Mouse (Mus musculus): ENCODE data around the gene Olfr523.

GRCm38 (mm10) chr7:140224209-140224608 lies 51.2 kb downstream of the Olfr523 start:
- TF ChIP-seq CTCF (IDR thresholded peaks at IDR 0.05; ENCODE audit: low read depth, low read length) (no peak), POLR2A (IDR thresholded peaks at IDR 0.05; ENCODE audit: insufficient read depth, low read length) (no peak), EP300 (IDR thresholded peaks at IDR 0.05; ENCODE audit: insufficient read depth, low read depth, low read length) (no peak)
